Comparison of ENCODE assay signal across 7 mouse cellular contexts in the genomic region with DNA sequence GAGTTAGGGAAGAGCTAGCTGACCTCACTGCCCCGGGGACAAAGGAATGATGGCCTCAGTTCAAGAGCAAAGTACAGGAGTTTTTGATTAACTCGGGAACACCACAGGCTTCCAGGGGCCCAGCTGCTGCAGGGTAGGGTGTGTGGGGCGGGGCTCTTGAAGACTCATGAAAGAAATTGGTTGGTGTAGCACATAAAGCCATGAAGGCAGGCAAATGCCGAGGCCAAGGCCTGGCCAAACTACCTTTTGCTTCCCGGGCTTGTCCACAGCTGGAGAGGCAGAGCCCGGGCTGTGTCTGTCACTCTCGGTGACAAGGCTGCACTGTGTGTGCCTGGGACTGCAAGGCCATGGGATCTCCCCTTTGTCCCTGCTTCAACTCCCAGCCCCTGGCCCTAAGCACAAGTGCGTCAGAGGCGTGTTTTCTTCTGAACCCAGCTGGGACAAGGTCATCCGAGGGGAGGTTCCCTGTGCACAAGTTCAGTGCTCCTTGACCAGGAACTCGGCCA.
DNase-seq lines count a peak whose midpoint lies in the region.

No protein-coding gene starts in this region.

- DNase-seq in ES-CJ7 (ENCODE audit: low read depth, low spot score) (peak; percentile 71), ZHBTc4 (ENCODE audit: low read depth, low spot score) (peak; percentile 85)
- DNase-seq in heart, adult 9 months (ENCODE audit: low spot score in 2 of 2): peak; percentile 80
- peak; percentile 66 to 83 for DNase-seq in kidney, postnatal 4 days
- DNase-seq in testis, postnatal 10 days (ENCODE audit: low spot score): peak; percentile 63
- DNase-seq in spleen, postnatal 4 days (ENCODE audit: low spot score in 2 of 2): no peak
- no peak for DNase-seq in spleen, adult 12 weeks (ENCODE audit: low spot score)

Comparison
In these comparisons a context has a peak if more than half of its experiments do, and no peak if none do; other contexts are left out.
1. DNase-seq: peak in ES-CJ7 (single experiment), ZHBTc4 (single experiment), heart, adult 9 months (2 of 2), kidney, postnatal 4 days (2 of 2) and testis, postnatal 10 days (single experiment); none in spleen, postnatal 4 days (0 of 2) and spleen, adult 12 weeks (single experiment).